In genomic region chr3:137976943-137977628, GRCm38 (mm10) we compare ENCODE assay signal across 10 mouse cellular contexts. TPM values are rescaled to one million over a fixed set of nuclear protein-coding genes. Genes with fewer than 3 reads are reported as not detected.
DNase-seq lines count a peak whose midpoint lies in the region; ATAC-seq and TF ChIP-seq lines count a peak whose summit lies in the region.
"Had no signal": no experiment of that assay in that cellular context is flagged by ENCODE, and none has a peak within 500 bp of the region (broad histone marks: within the 10 kb centered on the region; RNA-seq: fewer than 3 reads in every experiment).

No protein-coding gene starts in this region.

- TF ChIP-seq CTCF in heart, adult 2 months (IDR thresholded peaks at IDR 0.05): no peak
- no peak for TF ChIP-seq CTCF in brain, embryonic 14.5 days (IDR thresholded peaks at IDR 0.05; ENCODE audit: borderline replicate concordance, extremely low read depth, insufficient read depth, insufficient read length)

- no peak for TF ChIP-seq EP300 in heart, adult 2 months (IDR thresholded peaks at IDR 0.05; ENCODE audit: insufficient read depth, low read depth, low read length)

- H3K9me3 ChIP-seq in heart, embryonic 11.5 days (replicated peaks; ENCODE audit: control insufficient read depth, low read length): no peaks in the 10 kb centered on the region
- no peaks in the 10 kb centered on the region for H3K9me3 ChIP-seq in hindbrain, embryonic 11.5 days (ENCODE audit: control insufficient read depth, low read length)
- no peaks in the 10 kb centered on the region for H3K9me3 ChIP-seq in midbrain, embryonic 12.5 days

- H3K4me2 ChIP-seq in heart, embryonic 11.5 days: no peak overlapping the region
- H3K4me2 ChIP-seq in hindbrain, embryonic 11.5 days (replicated peaks; ENCODE audit: low read depth, low read length): no peak overlapping the region
- H3K4me2 ChIP-seq in midbrain, embryonic 12.5 days (replicated peaks): no peak overlapping the region

- WGBS in heart, embryonic 11.5 days (ENCODE audit: insufficient replicate concordance): 53% methylated on average over 9 of the region's 9 CpGs
- 79% methylated on average over 9 of the region's 9 CpGs for WGBS in heart, adult 2 months
- 33% methylated on average over 9 of the region's 9 CpGs for WGBS in hindbrain, embryonic 11.5 days
- WGBS in midbrain, embryonic 12.5 days: 16% methylated on average over 9 of the region's 9 CpGs

- no peaks in the 10 kb centered on the region for H3K27me3 ChIP-seq in heart, embryonic 11.5 days (ENCODE audit: control insufficient read depth, insufficient read depth, low read length)
- H3K27me3 ChIP-seq in heart, adult 2 months (ENCODE audit: control insufficient read depth, insufficient read depth, low read length): no peaks in the 10 kb centered on the region
- no peaks in the 10 kb centered on the region for H3K27me3 ChIP-seq in hindbrain, embryonic 11.5 days (ENCODE audit: control insufficient read depth, insufficient read depth, low read length)
- H3K27me3 ChIP-seq in midbrain, embryonic 12.5 days: peaks cover 20% of the 10 kb centered on the region; the same call in 1 of the 2 replicates

- H3K27ac ChIP-seq in heart, embryonic 11.5 days (ENCODE audit: low read depth, low read length): no peak overlapping the region
- no peak overlapping the region for H3K27ac ChIP-seq in heart, adult 2 months
- H3K27ac ChIP-seq in hindbrain, embryonic 11.5 days (ENCODE audit: low read depth, low read length): 0 out of 2 replicates have a peak overlapping the region, but pooled peaks have one; percentile 42
- H3K27ac ChIP-seq in midbrain, embryonic 12.5 days (replicated peaks): peak overlapping the region; percentile 31

- no peak for DNase-seq in heart, adult 2 months
- DNase-seq in brain, embryonic 14.5 days (ENCODE audit: low read depth): peak; percentile 86
- peak; percentile 58 for DNase-seq in hindbrain, embryonic 11.5 days (ENCODE audit: low spot score)
- DNase-seq in urinary bladder, adult 2 months (ENCODE audit: low spot score): no peak
- no peak for DNase-seq in heart, postnatal 10 days
- no peak for DNase-seq in cerebellum, adult 11 months
- DNase-seq: cerebellum, adult 9-10 months; lung, postnatal 4 days had no signal

- no peak for ATAC-seq in heart, embryonic 11.5 days (replicated peaks; ENCODE audit: insufficient number of reproducible peaks, low FRiP score, low TSS enrichment)
- ATAC-seq in hindbrain, embryonic 11.5 days (ENCODE audit: low FRiP score): peak; percentile 73
- ATAC-seq in midbrain, embryonic 12.5 days (ENCODE audit: low FRiP score, low read depth): peak; percentile 69

- H3K4me3 ChIP-seq in heart, embryonic 11.5 days (ENCODE audit: low read depth, low read length): no peak overlapping the region
- H3K4me3 ChIP-seq in heart, adult 2 months: no peak overlapping the region
- no peak overlapping the region for H3K4me3 ChIP-seq in hindbrain, embryonic 11.5 days (ENCODE audit: low read depth, low read length)
- H3K4me3 ChIP-seq in midbrain, embryonic 12.5 days: no peak overlapping the region

- intact Hi-C loops in heart, adult 2 months (cut with DNase I): no loop called here
- intact Hi-C loops in heart, postnatal 10 days (cut with DNase I): no loop called here

- TF ChIP-seq POLR2A in heart, adult 2 months (IDR thresholded peaks at IDR 0.05; ENCODE audit: insufficient read depth, low read depth, low read length): no peak
- no peak for TF ChIP-seq POLR2A in brain, embryonic 14.5 days (IDR thresholded peaks at IDR 0.05; ENCODE audit: borderline replicate concordance, extremely low read depth, insufficient read depth, insufficient read length, poor library complexity, severe bottlenecking)

- H3K9ac ChIP-seq in heart, embryonic 11.5 days (ENCODE audit: low read depth, low read length): 0 out of 2 replicates have a peak overlapping the region, but pooled peaks have one; percentile 10
- no peak overlapping the region for H3K9ac ChIP-seq in heart, adult 2 months (ENCODE audit: low read depth, low read length)
- no peak overlapping the region for H3K9ac ChIP-seq in hindbrain, embryonic 11.5 days (ENCODE audit: low read depth, low read length)
- H3K9ac ChIP-seq in midbrain, embryonic 12.5 days (replicated peaks): no peak overlapping the region

- H3K79me2 ChIP-seq in heart, adult 2 months (replicated peaks; ENCODE audit: control insufficient read depth, insufficient read depth, low read length): no peaks in the 10 kb centered on the region

- H3K4me1 ChIP-seq in heart, embryonic 11.5 days (ENCODE audit: control insufficient read depth, insufficient read depth, low read length): peaks cover 7% of the 10 kb centered on the region; the same call in 1 of the 2 replicates
- H3K4me1 ChIP-seq in heart, adult 2 months (ENCODE audit: control insufficient read depth, insufficient read depth, low read length): peaks cover 2% of the 10 kb centered on the region
- no peaks in the 10 kb centered on the region; the same call in none of the 2 replicates for H3K4me1 ChIP-seq in hindbrain, embryonic 11.5 days (replicated peaks; ENCODE audit: control insufficient read depth, insufficient read depth, low read length)
- peaks cover 20% of the 10 kb centered on the region for H3K4me1 ChIP-seq in midbrain, embryonic 12.5 days

- H3K36me3 ChIP-seq in heart, embryonic 11.5 days (ENCODE audit: control insufficient read depth, insufficient read depth, low read length): no peaks in the 10 kb centered on the region
- no peaks in the 10 kb centered on the region for H3K36me3 ChIP-seq in heart, adult 2 months (ENCODE audit: control insufficient read depth, insufficient read depth, low read length)
- H3K36me3 ChIP-seq in hindbrain, embryonic 11.5 days (ENCODE audit: control insufficient read depth, insufficient read depth, low read length): no peaks in the 10 kb centered on the region
- no peaks in the 10 kb centered on the region for H3K36me3 ChIP-seq in midbrain, embryonic 12.5 days

RNA-seq across cellular contexts. Expression of gene Dapp1, which starts 4.3 kb away (rescaled TPM):
- 14.0 and 15.4 TPM in 2 replicates for polyA plus RNA-seq in heart, embryonic 11.5 days (2014; fragmentation: Nextera tagmentation; extraction: Ambion mirVana)
- 1 to 10 TPM; 5.0 to 6.9 TPM for total RNA-seq in heart, adult 2 months (2021)
- 4.0 and 5.2 TPM in 2 replicates for polyA plus RNA-seq in heart, adult 2 months (2012; rRNA removed)
- polyA plus RNA-seq in brain, embryonic 14.5 days (2012; rRNA removed): 1.9 and 2.0 TPM in 2 replicates
- 2.6 and 3.7 TPM in 2 replicates for polyA plus RNA-seq in hindbrain, embryonic 11.5 days (2014; fragmentation: Nextera tagmentation; extraction: Ambion mirVana)
- 2.1 and 2.3 TPM in 2 replicates for polyA plus RNA-seq in midbrain, embryonic 12.5 days (2016; fragmentation: Nextera tagmentation; extraction: Ambion mirVana)
- 16.0 and 16.5 TPM in 2 replicates for polyA plus RNA-seq in urinary bladder, adult 2 months (2012; rRNA removed)
- total RNA-seq in heart, postnatal 10 days (2021): 1 to 10 TPM; 4.0 to 5.2 TPM

RNA-seq across cellular contexts. Expression of gene Lamtor3, which starts 58.8 kb away (rescaled TPM):
- polyA plus RNA-seq in heart, embryonic 11.5 days (2014; fragmentation: Nextera tagmentation; extraction: Ambion mirVana): 97.0 and 97.2 TPM in 2 replicates
- total RNA-seq in heart, adult 2 months (2021): 100 to 1,000 TPM in 1 of 2 experiments, 10 to 100 TPM in 1; 88.9 to 107 TPM
- polyA plus RNA-seq in heart, adult 2 months (2012; rRNA removed): 48.7 and 77.2 TPM in 2 replicates
- 77.3 and 97.8 TPM in 2 replicates for polyA plus RNA-seq in brain, embryonic 14.5 days (2012; rRNA removed)
- polyA plus RNA-seq in hindbrain, embryonic 11.5 days (2014; fragmentation: Nextera tagmentation; extraction: Ambion mirVana): 96.9 and 103 TPM in 2 replicates
- 94.8 and 103 TPM in 2 replicates for polyA plus RNA-seq in midbrain, embryonic 12.5 days (2016; fragmentation: Nextera tagmentation; extraction: Ambion mirVana)
- 81.4 and 102 TPM in 2 replicates for polyA plus RNA-seq in urinary bladder, adult 2 months (2012; rRNA removed)
- 10 to 100 TPM; 87.8 to 98.0 TPM for total RNA-seq in heart, postnatal 10 days (2021)

Comparison
In these comparisons a context has a peak if more than half of its experiments do, and no peak if none do; other contexts are left out.
1. H3K27ac ChIP-seq: peak in hindbrain, embryonic 11.5 days (single experiment) and midbrain, embryonic 12.5 days (single experiment); none in heart, embryonic 11.5 days (single experiment) and heart, adult 2 months (single experiment).
2. DNase-seq: peak in brain, embryonic 14.5 days (single experiment) and hindbrain, embryonic 11.5 days (single experiment); none in heart, adult 2 months (0 of 2), urinary bladder, adult 2 months (single experiment), heart, postnatal 10 days (0 of 2) and cerebellum, adult 11 months (single experiment).